Mouse (Mus musculus): ENCODE data around the gene Zfp664. TPM values are rescaled to one million over a fixed set of nuclear protein-coding genes. Genes with fewer than 3 reads are reported as not detected.

The Zfp664 gene
- polyA plus RNA-seq, 1 experiment from 2014 or later, result 105 TPM

DNA sequence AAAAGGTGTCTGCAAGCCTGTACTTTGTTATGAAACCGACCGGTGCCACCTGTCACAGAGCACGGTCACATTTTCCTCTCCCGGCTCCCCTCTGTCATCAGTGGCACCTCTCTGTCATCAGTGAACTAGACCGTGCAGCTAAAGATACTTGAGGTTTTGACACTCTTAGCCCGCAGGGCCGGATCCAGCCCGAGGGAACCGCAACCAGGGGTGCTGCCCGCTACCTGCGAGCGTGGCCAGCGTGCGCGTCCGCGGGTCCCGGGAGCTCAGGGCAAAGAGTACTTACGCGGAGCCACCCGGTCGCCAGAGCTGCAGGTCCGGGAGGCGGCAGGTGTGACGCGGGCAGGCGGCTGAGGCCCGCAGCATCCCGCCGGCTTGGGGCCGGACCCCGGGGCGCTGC, 1.0 kb upstream of the Zfp664 start:
- H3K9ac ChIP-seq (ENCODE audit: low read length), result peak overlapping the region; percentile 88
- H3K27me3 ChIP-seq (replicated peaks; ENCODE audit: control insufficient read depth, insufficient read depth, low read length), result no peaks in the 10 kb centered on the region
- 1% methylated on average over 33 of the region's 33 CpGs for WGBS
- no peaks in the 10 kb centered on the region for H3K9me3 ChIP-seq (replicated peaks; ENCODE audit: control insufficient read depth, low read length)
- peak overlapping the region; percentile 94 for H3K4me2 ChIP-seq (ENCODE audit: low read length)
- peak overlapping the region; percentile 93 for H3K4me3 ChIP-seq (ENCODE audit: low read depth, low read length)
- peaks cover 24% of the 10 kb centered on the region for H3K4me1 ChIP-seq (ENCODE audit: control insufficient read depth, insufficient read depth, low read length)
- ATAC-seq, result peak; percentile 2; the same call in 1 of the 2 replicates
- peak overlapping the region; percentile 96 for H3K27ac ChIP-seq (ENCODE audit: low read depth, low read length)
- peaks cover 11% of the 10 kb centered on the region for H3K36me3 ChIP-seq (ENCODE audit: control insufficient read depth, insufficient read depth, low read length)
- DNase-seq (ENCODE audit: low spot score), result peak; percentile 17

DNA sequence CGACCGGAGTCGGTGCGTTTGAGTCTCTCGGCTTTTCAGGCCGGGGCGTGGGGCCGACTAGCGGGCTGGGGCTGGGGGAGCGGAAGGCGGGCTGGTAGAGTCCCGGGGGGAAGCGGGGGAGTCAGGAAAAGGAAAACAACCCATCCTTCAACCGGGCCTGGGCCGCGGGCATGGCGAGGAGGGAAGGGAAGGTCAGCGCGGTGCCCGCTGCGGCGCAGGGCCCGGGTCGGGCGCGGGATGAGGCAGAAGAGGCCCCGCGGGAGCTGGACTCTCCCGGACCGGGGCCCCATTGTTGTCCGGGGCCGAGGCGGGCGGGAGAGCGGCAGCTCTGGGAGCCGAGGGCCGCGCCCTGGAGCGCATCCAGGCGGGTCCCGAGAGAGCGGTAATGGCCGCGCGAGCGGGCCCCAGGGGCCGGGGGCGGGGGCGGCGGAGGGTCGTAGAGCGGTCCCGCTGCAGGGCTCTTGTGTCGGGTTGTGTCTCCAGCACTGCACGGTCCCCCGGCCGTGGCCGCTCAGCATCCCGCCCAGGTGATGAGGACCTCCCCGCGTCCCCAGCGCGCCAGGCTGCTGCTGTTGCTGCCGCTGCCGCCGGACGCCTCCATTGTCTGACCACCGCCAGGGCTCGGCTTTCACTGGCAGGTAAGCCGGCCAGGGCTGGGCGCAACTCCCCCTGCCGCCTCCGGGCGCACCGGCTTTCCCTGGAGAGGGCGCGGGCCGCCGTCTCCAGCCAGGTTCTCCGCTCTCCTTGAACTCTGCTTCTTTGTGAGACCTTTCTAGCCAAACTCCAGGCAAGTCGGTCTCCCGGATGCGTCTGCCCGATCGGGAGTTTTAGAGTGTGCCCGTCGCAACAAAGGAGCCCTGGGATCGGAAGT, 615 bp downstream of the Zfp664 start:
- Histone ChIP-seq H3K4me1 (ENCODE audit: control insufficient read depth, insufficient read depth, low read length) (peaks cover 29% of the 10 kb centered on the region), H3K36me3 (ENCODE audit: control insufficient read depth, insufficient read depth, low read length) (peaks cover 22% of the 10 kb centered on the region), H3K4me2 (ENCODE audit: low read length) (peak overlapping the region; percentile 82), H3K9me3 (replicated peaks; ENCODE audit: control insufficient read depth, low read length) (no peaks in the 10 kb centered on the region), H3K4me3 (ENCODE audit: low read depth, low read length) (peak overlapping the region; percentile 93), H3K27me3 (replicated peaks; ENCODE audit: control insufficient read depth, insufficient read depth, low read length) (no peaks in the 10 kb centered on the region), H3K27ac (ENCODE audit: low read depth, low read length) (peak overlapping the region; percentile 93), H3K9ac (ENCODE audit: low read length) (peak overlapping the region; percentile 94)
- WGBS, result under 1% methylated on average over 70 of the region's 88 CpGs
- DNase-seq (ENCODE audit: low spot score), result peak; percentile 22
- ATAC-seq, result peak; percentile 4

DNA sequence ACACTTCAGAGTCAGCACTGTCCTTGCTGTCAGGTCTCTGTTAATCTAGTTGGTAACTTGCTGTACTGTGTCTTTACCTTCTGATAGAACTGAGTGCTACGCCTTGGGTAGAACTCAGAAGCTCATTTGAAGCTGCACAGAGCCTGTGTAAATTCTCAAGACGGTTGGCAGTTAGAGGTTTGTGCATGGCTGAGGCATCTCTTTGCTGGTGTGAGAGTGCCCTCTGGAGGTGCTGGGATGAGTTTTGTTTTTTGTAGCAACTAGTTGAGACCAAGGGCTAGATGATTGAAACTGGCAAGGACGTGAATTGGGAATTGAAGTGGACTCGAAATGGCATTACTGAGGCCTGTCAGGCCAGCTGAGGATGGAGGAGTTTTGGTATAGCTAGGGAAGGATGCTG, 6.5 kb downstream of the Zfp664 start:
- peaks cover 32% of the 10 kb centered on the region for H3K36me3 ChIP-seq (ENCODE audit: control insufficient read depth, insufficient read depth, low read length)
- no peak overlapping the region for H3K4me2 ChIP-seq (ENCODE audit: low read length)
- 42% methylated on average over 4 of the region's 4 CpGs for WGBS
- no peak overlapping the region for H3K9ac ChIP-seq (ENCODE audit: low read length)
- H3K27ac ChIP-seq (ENCODE audit: low read depth, low read length), result no peak overlapping the region
- no peak overlapping the region for H3K4me3 ChIP-seq (ENCODE audit: low read depth, low read length)
- H3K9me3 ChIP-seq (replicated peaks; ENCODE audit: control insufficient read depth, low read length), result no peaks in the 10 kb centered on the region
- no peaks in the 10 kb centered on the region for H3K27me3 ChIP-seq (replicated peaks; ENCODE audit: control insufficient read depth, insufficient read depth, low read length)
- peak; percentile 78 for DNase-seq (ENCODE audit: low spot score)
- peaks cover 12% of the 10 kb centered on the region for H3K4me1 ChIP-seq (ENCODE audit: control insufficient read depth, insufficient read depth, low read length)
- ATAC-seq, result no peak

DNA sequence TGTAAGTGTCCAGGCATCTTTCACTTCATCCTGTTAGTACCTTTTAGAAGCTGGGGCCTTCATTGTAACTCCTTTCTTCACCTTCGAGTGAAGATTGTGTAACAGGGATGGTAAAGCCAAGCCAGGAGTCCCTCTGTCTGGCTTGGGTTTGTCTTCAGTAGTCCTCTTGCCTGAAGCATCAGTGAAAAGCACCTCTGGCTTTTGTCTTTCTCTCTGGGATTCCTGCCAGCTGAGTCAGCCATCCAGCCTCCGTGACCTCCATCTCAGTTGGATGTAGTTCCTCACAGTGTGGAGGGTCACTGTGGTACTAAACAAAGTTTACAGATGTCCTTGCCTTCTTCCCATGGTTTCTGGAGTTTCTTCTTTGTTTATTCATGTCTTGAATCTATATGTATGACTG, 9.5 kb downstream of the Zfp664 start:
- H3K4me1 ChIP-seq (ENCODE audit: control insufficient read depth, insufficient read depth, low read length), result peaks cover under 1% of the 10 kb centered on the region; the same call in 1 of the 2 replicates
- DNase-seq (ENCODE audit: low spot score) (no peak), ATAC-seq (no peak)
- WGBS, result 52% methylated on average over 2 of the region's 2 CpGs
- no peak overlapping the region for H3K4me3 ChIP-seq (ENCODE audit: low read depth, low read length)
- H3K9ac ChIP-seq (ENCODE audit: low read length), result 0 out of 2 replicates have a peak overlapping the region, but pooled peaks have one; percentile 14
- peaks cover 40% of the 10 kb centered on the region for H3K36me3 ChIP-seq (ENCODE audit: control insufficient read depth, insufficient read depth, low read length)
- no peak overlapping the region for H3K27ac ChIP-seq (ENCODE audit: low read depth, low read length)
- H3K4me2 ChIP-seq (ENCODE audit: low read length), result no peak overlapping the region
- H3K27me3 ChIP-seq (replicated peaks; ENCODE audit: control insufficient read depth, insufficient read depth, low read length), result no peaks in the 10 kb centered on the region
- no peaks in the 10 kb centered on the region for H3K9me3 ChIP-seq (replicated peaks; ENCODE audit: control insufficient read depth, low read length)

DNA sequence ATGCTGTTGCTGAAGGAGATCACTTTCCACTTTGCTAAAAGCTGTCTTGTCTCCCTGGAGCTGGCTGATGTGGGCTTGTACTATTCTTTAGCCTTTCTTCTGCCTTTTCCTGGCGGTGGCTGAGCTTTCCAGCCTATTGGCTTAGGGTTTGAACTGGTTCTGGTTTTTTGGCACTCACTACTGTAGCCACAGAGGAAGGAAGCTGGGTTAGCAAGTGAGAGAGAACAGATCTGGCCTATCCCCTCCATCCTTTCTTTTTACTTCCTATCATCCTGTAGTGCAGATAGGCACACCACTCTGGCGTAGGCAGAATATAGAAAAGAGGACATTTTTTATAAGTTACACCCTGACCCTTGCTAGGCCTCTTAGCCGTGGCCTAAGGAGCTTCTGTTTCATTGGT, 10.6 kb downstream of the Zfp664 start:
- H3K9me3 ChIP-seq (replicated peaks; ENCODE audit: control insufficient read depth, low read length), result no peaks in the 10 kb centered on the region
- no peak overlapping the region for H3K4me3 ChIP-seq (ENCODE audit: low read depth, low read length)
- peaks cover 29% of the 10 kb centered on the region for H3K36me3 ChIP-seq (ENCODE audit: control insufficient read depth, insufficient read depth, low read length)
- 89% methylated on average over 3 of the region's 3 CpGs for WGBS
- H3K4me2 ChIP-seq (ENCODE audit: low read length), result no peak overlapping the region
- no peaks in the 10 kb centered on the region for H3K27me3 ChIP-seq (replicated peaks; ENCODE audit: control insufficient read depth, insufficient read depth, low read length)
- H3K9ac ChIP-seq (ENCODE audit: low read length), result no peak overlapping the region
- DNase-seq (ENCODE audit: low spot score) (no peak), ATAC-seq (no peak)
- H3K4me1 ChIP-seq (ENCODE audit: control insufficient read depth, insufficient read depth, low read length), result no peaks in the 10 kb centered on the region
- H3K27ac ChIP-seq (ENCODE audit: low read depth, low read length), result no peak overlapping the region

DNA sequence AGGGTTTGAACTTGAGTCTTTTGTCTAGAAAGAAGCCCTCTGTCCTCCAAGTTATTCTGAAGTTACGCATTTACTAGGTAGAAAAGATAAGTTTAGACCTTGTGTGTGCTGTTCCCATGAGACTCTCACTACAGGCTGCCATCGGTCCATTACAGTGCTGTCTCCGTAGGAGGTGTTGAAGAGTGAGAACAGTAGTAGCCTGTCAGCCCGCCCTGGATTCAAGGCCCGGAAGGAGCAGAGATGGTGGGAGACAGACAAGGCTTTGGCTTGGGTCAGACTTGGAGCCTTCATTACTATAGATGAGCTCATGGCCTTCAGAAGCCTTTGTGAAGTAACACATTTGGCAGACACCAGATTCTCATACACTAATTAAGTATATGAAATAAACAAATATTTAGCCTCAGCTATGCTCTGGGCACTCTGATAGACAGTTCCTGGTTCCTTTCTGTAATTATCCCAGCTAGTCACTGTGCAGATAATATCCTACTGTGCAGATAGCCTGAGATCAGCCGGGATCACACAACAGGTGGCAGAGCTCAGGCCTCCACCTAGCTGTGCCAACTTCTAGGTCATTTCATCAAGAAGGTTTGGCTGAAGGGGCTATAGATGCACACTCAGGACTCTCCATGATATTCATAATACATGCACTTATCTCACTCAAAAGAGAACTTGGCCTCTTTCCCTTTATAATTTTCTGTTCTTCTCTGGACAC, 11.6 kb downstream of the Zfp664 start:
- Histone ChIP-seq H3K4me1 (ENCODE audit: control insufficient read depth, insufficient read depth, low read length) (no peaks in the 10 kb centered on the region), H3K4me2 (ENCODE audit: low read length) (no peak overlapping the region), H3K4me3 (ENCODE audit: low read depth, low read length) (no peak overlapping the region), H3K9me3 (replicated peaks; ENCODE audit: control insufficient read depth, low read length) (no peaks in the 10 kb centered on the region), H3K27me3 (replicated peaks; ENCODE audit: control insufficient read depth, insufficient read depth, low read length) (no peaks in the 10 kb centered on the region), H3K9ac (ENCODE audit: low read length) (no peak overlapping the region), H3K27ac (ENCODE audit: low read depth, low read length) (no peak overlapping the region), H3K36me3 (ENCODE audit: control insufficient read depth, insufficient read depth, low read length) (peaks cover 32% of the 10 kb centered on the region)
- 86% methylated on average over 6 of the region's 6 CpGs for WGBS
- DNase-seq (ENCODE audit: low spot score) (no peak), ATAC-seq (no peak)

DNA sequence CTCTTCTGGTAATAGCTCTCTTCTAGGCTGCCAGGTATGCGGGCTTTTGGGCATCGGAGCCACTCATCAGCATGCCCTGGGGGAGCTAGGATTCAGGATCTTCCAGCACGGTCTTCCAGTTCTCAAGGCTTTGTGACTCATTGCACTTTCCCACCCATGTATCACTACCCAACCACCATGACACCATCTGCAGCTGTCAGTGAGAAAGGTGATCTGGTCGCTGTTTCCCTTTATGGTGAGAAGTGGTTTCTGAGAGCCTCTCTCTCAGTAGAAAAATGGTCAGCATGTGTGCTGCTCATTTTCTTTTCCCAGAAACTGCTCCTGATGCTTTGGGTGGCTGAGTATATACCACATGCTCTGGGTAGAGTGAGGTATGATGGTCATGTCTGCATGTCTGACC, 16.8 kb downstream of the Zfp664 start:
- H3K9me3 ChIP-seq (replicated peaks; ENCODE audit: control insufficient read depth, low read length), result no peaks in the 10 kb centered on the region
- H3K4me2 ChIP-seq (ENCODE audit: low read length), result no peak overlapping the region
- H3K36me3 ChIP-seq (ENCODE audit: control insufficient read depth, insufficient read depth, low read length), result peaks cover 39% of the 10 kb centered on the region
- no peak overlapping the region for H3K27ac ChIP-seq (ENCODE audit: low read depth, low read length)
- H3K4me3 ChIP-seq (ENCODE audit: low read depth, low read length), result no peak overlapping the region
- H3K27me3 ChIP-seq (replicated peaks; ENCODE audit: control insufficient read depth, insufficient read depth, low read length), result no peaks in the 10 kb centered on the region
- ATAC-seq (no peak), DNase-seq (ENCODE audit: low spot score) (no peak)
- no peak overlapping the region for H3K9ac ChIP-seq (ENCODE audit: low read length)
- peaks cover 3% of the 10 kb centered on the region; the same call in 1 of the 2 replicates for H3K4me1 ChIP-seq (ENCODE audit: control insufficient read depth, insufficient read depth, low read length)
- WGBS, result 93% methylated on average over 4 of the region's 4 CpGs

DNA sequence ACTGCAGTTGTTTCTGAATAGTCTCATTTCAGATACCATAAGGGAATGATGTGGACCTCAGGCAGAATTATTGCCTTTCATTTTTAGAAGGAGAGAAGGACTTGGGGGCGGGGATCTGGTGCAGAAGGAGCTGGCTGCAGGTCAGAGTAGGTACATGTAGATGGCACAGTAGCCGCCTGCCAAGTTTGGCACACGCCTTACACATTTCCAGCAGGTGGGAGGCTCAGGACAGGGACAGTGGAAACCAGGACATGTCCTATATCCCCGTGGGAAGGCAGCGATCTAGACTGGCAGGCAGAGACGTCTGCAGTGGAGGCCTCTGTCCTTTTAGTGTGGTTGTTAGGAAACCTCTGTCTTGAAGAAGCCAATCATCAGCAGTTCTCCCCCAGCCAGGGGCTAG, 17.3 kb downstream of the Zfp664 start:
- H3K9me3 ChIP-seq (replicated peaks; ENCODE audit: control insufficient read depth, low read length), result no peaks in the 10 kb centered on the region
- H3K4me2 ChIP-seq (ENCODE audit: low read length), result no peak overlapping the region
- H3K27me3 ChIP-seq (replicated peaks; ENCODE audit: control insufficient read depth, insufficient read depth, low read length), result no peaks in the 10 kb centered on the region
- no peak overlapping the region for H3K27ac ChIP-seq (ENCODE audit: low read depth, low read length)
- no peak overlapping the region for H3K9ac ChIP-seq (ENCODE audit: low read length)
- DNase-seq (ENCODE audit: low spot score), result no peak
- H3K4me1 ChIP-seq (ENCODE audit: control insufficient read depth, insufficient read depth, low read length), result peaks cover 3% of the 10 kb centered on the region; the same call in 1 of the 2 replicates
- peaks cover 39% of the 10 kb centered on the region for H3K36me3 ChIP-seq (ENCODE audit: control insufficient read depth, insufficient read depth, low read length)
- no peak overlapping the region for H3K4me3 ChIP-seq (ENCODE audit: low read depth, low read length)
- ATAC-seq, result no peak
- WGBS, result 89% methylated on average over 6 of the region's 6 CpGs

DNA sequence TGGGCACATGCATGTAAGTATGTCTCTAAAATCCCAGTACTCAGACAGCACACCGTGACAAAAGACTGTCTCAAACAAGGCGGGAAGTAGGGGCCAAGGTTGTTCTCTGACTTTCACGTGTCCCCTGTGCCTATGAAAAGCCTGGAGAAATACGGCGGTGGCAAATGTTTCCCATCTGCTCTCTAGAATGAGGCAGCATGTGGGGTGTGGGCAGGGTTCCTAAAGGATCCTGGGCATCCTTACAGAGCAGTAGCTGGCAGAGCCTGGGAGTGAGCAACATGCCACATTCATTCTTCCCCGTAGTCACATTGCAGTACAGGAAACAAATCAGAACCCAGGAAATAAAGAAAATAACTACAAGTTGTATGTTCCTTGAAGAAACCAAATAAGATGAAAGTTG, 21.4 kb downstream of the Zfp664 start:
- H3K9ac ChIP-seq (ENCODE audit: low read length), result no peak overlapping the region
- no peak overlapping the region for H3K27ac ChIP-seq (ENCODE audit: low read depth, low read length)
- H3K36me3 ChIP-seq (ENCODE audit: control insufficient read depth, insufficient read depth, low read length), result peaks cover 64% of the 10 kb centered on the region
- H3K9me3 ChIP-seq (replicated peaks; ENCODE audit: control insufficient read depth, low read length), result no peaks in the 10 kb centered on the region
- H3K4me1 ChIP-seq (ENCODE audit: control insufficient read depth, insufficient read depth, low read length), result peaks cover 3% of the 10 kb centered on the region; the same call in 1 of the 2 replicates
- 81% methylated on average over 6 of the region's 6 CpGs for WGBS
- H3K4me3 ChIP-seq (ENCODE audit: low read depth, low read length), result no peak overlapping the region
- ATAC-seq (no peak), DNase-seq (ENCODE audit: low spot score) (peak; percentile 68)
- no peaks in the 10 kb centered on the region for H3K27me3 ChIP-seq (replicated peaks; ENCODE audit: control insufficient read depth, insufficient read depth, low read length)
- H3K4me2 ChIP-seq (ENCODE audit: low read length), result no peak overlapping the region
